Mouse (Mus musculus): ENCODE data around the gene Zcchc24.
"Not testable (repeated sequence)": the region's sequence is repeated elsewhere in the genome, so short reads cannot be mapped to it uniquely, and the experiment has no call there.

Gene Zcchc24

DNA sequence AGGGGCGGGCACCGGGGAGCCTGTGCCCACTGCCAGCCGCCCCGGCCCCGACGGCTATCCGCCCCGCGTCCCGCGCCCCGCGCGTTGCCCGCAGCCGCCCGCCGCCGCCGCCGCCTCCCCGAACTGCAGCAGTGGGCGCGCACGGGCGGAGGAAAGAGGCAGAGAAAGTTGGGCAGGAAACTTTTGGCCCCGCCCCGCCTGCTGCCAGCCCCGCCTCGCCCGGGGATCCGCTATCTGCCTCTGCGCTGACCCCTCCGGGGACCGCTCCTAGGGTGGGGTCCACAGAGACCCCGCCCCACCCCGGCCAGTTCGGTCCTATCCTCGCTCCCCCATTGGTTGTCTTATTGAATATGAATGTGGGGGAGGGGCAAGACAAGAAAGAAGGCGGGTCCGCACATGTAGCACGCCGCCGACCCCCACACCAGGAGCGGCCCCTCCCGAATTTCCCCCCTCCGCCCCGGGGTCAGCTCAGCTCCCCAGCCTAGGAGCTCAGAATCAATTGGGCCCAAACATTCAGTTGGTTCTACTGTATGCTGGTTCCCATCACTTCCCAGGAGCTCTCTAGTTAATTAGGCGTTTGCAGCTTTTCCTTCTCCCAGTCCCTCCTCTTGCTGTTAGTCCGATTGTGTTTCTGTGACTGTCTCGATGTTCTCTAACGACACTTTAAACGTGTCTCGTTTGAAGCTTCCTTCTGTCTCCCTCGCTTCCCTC, at the start of gene Zcchc24:
Gene Zcchc24, minus strand, starts transcription at position 125 of the 711 bp plus-strand sequence.
- peak; percentile 86 for DNase-seq (ENCODE audit: extremely low read depth, insufficient read length, low spot score)

DNA sequence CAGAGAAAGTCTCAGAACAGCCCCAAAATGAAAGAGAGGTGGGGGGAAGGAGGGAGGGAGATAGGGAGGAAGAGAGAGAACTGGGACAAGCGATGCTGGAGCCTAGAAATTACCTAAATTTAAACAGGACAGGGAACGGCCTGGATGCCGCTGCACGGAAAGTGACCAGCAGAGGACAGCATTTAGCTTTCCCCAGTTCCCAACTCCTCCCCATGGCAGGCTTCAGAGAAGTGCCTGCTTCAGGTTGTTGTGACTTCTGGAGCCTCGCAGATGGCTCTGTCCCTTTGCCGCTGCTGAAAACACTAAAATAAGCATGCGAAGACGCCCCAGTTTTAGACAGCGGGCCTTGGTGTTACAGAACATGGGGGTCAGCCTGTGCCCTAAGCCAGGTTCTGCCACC, 47.6 kb upstream of the Zcchc24 start:
- DNase-seq (ENCODE audit: extremely low read depth, insufficient read length, low spot score), result peak; percentile 57

DNA sequence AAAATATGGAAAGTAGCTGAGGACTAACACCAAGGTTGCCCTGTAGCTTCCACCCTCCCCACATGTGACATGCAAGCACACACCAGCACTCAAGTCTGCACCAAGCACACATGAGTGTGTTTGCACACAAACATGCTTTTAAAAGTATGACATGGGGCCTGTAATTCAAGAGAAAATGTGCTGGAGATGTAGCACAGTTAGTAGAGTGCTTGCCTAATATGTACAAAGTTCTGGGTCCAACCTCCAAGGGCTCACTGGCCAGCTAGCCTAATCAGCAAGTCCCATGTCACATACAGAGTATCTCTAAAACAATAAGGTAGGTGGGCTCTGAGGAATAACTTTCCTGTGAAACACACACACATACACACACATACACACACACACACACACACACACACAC, 45.3 kb upstream of the Zcchc24 start:
- no peak for DNase-seq (ENCODE audit: extremely low read depth, insufficient read length, low spot score)

DNA sequence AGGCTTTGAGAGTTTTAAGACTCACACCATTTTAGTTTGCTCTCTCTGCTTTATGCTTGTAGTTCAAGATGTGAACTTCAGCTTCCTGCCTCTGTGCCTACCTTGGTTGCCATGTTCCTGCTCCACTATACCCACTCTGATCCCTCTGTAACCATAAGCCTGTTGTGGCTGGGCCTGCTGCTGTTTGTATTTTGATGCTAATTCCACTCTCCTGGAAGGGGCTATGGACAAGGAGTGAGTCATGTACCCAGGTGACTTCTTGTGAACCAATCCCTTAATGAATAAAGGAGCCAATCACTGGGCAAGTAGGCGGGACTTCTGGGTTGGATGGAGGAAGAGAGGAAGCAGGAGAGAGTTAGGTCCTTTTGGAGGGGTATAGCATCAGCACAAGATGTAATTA, 42.2 kb upstream of the Zcchc24 start:
- not testable (repeated sequence) for DNase-seq (ENCODE audit: extremely low read depth, insufficient read length, low spot score)

DNA sequence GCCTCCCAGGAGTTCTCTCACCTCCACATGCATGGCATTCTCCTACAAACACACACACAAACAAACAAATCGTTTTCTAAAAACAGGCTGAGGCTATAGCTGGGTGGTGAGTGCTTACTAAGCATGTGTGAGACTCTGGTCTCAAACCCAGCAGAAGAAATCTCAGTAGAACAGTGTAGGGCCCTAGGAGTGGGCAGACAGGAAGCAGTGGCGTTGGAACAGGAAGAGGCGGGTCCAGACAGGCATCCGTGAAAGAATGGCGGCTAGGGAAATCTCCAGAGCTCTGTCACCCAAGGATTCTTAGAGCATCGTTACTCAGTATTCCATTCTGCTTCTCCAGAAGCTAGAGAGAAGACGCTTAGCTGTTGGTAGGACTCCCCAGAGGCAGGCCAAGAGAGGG, 37.7 kb upstream of the Zcchc24 start:
- no peak for DNase-seq (ENCODE audit: extremely low read depth, insufficient read length, low spot score)

DNA sequence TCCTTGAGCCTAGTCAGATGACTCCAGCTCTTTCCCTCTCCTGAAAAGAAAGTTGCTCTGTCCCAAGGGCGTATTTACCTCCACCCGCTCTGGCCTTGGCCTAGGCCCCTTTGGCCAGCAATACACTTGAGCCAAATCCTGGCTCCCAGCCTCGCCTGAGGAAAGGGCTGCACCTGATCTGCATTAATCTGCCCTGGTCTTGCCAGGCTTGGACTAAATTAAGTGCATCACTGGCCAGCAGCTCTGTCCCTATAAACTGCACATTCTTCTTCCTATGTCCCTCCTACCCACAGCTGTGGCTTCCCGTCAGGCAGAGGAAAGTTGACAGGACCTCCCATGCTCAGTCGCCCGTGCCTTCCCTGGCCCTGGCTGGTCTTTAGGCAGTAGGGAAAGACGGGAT, 37.0 kb upstream of the Zcchc24 start:
- no peak for DNase-seq (ENCODE audit: extremely low read depth, insufficient read length, low spot score)

DNA sequence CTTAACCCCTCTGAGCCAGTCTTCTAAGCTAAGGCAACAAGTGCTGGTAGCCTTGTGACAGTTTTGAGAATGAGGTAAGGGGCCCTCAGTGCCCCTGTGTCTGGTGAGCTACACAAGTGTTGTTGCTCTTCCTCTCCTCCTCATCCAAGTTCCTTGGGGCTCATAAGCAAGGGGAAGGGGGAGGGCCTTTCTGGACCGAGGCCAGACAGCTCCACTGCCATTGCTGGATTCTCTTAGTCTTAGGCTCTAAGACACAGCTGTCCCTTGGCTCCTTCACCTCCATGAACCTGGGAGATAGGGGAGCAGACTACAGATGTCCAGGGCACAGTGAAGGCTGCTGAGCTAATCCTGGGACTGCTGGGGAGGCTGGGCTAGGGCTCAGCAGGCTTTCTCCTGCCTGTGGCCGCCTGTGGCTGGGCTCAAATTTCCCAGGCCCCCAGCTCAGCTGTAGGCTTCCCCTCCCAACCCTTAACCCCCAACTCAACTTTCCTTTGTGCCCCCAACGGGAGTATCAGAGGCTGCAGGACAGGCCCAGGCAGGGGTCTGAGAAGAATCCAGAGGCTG, 34.5 kb upstream of the Zcchc24 start:
- no peak for DNase-seq (ENCODE audit: extremely low read depth, insufficient read length, low spot score)

DNA sequence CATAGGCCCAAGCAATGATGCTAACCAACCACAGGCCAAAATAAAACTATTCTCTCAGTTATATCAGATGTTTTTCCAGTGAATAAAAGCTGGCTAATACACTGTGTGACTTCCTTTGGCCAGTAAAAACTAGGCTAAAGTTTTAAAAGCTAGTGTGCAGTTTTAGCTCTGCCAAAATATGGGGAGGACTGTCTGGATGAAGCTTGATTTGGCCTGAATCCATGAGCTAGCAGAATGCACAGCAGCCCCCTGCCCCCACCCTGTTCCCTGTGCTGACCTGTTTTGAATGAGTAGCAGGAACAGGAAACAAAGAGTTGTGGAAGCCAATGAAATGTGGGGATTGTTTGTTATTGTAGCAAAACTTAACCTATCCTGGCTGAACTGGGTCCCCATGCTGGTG, 33.7 kb upstream of the Zcchc24 start:
- no peak for DNase-seq (ENCODE audit: extremely low read depth, insufficient read length, low spot score)

DNA sequence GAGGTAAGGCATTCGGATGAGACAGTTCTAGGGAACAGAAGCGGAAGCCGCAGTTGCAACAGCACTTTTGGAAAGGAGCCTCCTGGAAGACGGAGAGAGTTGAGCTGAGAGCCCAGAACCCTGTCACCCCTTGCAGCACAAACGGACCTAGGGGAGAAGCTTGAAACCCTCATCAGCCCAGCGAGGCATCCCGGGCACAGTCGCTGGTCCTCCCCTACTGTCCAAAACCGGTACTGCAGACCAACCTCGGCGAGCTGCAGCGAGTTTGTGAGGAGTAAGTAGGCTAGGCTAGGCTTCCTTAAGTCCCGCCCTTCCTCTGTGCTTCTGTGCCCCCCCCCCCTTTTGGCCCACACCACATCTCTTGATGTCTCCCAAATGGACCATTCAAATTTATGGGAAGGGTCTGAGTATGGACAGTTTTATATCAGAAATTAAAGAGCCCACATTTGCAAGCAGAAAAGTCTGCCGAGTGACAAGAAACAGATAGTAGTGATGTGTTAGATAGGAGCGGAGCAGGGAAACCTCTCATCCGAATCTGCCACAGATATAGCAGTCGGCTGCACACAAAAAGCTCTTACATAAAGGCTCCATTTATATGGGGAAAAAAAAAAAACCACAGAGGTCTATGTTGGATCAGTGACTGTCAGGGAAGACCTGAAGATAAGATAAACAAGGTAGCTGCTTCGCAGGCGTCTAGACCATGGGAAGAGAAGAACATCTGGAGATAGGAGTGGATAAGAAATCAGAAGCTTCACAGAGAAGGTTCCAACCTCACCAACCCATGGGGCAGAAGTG, 31.5 kb upstream of the Zcchc24 start:
- DNase-seq (ENCODE audit: extremely low read depth, insufficient read length, low spot score), result peak; percentile 87

DNA sequence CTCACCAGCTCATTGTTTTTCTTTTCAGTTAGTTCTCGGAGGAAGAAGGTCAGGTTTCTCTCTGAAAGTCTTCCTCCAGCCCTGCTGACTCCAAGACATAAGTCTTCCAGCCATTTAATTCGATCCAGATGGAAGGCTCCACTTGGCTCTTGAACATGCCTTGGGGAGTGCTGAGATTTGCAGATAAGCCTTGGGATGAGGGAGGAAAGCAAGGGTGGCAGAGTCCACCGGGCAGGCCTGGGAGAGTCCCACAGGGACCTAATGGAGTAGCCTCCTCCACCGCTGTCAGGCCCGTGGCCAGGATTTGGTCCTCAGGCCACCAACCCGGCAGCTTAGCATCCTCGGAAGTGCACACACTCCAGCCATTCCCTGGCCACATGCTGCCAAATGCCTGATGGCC, 27.8 kb upstream of the Zcchc24 start:
- no peak for DNase-seq (ENCODE audit: extremely low read depth, insufficient read length, low spot score)

DNA sequence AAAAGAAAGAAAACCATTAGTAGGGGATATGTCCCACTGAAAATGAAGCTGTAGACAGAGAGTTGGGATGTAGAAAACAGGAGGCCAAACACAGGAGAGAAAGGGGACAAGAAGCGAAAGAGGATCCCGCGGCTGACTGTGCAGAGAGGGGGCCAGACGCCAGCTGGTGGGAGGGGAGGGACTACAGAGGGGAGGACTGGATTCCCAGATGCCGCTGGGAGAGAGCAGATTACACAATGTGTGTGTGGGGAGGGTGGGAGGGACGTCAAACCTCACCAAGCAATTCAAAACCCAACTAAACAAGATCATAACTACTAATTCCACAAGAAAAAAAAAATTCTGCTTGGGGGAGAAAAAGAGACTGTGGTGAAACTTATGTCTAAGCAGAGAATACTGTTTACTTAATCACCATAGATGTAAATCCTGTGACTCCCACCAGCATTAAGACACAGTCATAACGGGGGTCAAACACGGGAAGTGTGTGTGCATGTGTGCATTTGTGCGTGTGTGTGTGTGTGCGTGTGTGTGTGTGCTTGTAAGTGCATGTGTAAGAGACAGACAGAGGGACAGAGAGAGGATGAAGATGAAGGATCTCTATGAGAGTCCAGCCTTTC, 26.8 kb upstream of the Zcchc24 start:
- DNase-seq (ENCODE audit: extremely low read depth, insufficient read length, low spot score), result no peak

DNA sequence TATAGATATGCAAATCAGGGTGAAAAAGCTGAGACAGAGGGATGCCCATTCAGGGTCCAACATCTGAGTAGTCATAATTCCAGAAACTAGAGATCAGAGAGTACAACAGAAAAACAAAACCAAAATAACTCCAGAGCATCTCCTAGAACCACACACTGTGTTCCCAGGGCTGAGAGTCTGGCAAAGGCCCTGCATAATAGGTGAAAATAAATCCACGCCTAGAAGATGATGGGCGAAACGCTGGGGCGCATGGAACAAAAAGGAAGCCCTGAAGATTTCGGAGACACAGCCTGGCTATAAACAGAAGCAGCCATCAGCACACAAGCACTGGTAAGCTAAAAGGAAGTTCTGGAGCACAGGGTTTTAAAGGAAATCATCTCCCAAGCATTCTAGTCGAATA, 26.2 kb upstream of the Zcchc24 start:
- no peak for DNase-seq (ENCODE audit: extremely low read depth, insufficient read length, low spot score)

DNA sequence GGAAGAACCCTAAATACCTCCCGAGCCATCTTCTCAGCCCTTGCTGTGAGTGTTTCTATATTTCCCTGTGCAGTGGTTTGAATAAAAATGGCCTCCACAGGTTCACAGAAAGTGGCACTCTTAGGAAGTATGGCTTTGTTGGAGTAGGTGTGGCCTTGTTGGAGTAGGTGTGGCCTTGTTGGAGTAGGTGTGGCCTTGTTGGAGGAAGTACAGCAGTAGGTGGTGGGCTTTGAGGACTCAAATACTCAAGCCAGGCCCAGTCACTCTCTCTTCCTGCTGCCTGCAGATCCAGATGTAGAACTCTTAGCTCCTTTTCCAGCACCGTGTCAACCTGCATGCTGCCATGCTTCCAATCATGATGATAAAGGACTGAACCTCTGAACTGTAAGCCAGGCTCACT, 25.5 kb upstream of the Zcchc24 start:
- no peak for DNase-seq (ENCODE audit: extremely low read depth, insufficient read length, low spot score)

DNA sequence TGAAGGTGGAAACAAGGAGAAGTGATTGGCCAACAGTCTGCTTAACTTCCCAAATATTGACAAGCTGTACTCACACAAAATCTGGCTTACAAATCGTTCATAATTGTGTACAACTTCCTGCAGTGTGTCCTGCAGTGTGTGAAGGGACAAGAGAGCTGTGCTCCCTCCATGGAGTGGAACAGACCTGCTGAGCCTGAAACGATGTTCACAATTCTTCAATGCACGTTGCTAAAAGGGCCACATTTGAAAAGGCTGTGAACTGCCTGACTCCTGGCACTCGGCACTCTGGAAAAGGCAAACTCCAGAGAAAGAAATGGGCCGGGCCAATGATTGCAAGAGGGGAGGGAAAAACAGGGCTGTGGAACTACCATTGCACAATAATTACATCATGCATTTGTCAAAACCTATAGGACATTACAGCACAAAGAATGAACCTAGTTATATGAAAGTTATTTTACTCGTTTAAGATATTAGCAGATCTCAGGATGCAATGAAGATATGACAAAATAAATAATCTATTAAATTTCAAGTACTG, 22.0 kb upstream of the Zcchc24 start:
- DNase-seq (ENCODE audit: extremely low read depth, insufficient read length, low spot score), result no peak

DNA sequence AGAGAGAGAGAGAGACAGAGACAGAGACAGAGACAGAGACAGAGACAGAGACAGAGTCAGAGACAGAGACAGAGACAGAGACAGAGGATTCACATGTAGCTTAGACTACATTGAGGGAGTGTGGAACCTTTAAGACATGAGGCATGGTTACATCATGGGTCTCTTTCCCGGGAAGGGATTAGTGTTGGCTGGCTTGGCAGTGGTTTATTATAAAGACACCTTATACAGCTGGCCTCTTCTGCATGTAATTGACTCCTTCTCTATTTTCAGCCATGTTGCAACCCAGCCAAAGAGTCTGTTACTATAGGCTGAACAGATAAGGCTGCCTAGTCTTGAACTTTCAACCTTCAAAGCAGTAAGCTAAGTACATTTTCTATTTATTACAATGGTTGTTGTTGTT, 21.1 kb upstream of the Zcchc24 start:
- no peak for DNase-seq (ENCODE audit: extremely low read depth, insufficient read length, low spot score)

DNA sequence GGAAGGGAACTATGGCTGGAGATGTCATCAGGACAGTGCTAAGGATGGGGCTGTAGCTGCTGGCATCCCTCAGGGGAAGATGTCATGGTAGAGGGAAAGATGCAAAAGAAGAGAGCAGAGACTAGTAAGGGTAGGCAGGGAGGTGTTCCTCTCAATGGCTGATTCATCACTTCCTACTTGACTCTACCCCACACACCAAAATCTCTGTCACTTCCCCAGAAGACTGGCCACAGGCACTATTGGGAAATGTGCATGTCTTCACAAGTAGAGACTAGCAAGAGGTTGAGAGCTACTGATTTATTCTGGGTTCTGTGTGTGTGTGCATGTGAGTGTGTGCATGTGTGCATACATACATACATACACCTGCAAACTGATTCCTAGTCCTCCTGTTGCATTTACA, 20.4 kb upstream of the Zcchc24 start:
- DNase-seq (ENCODE audit: extremely low read depth, insufficient read length, low spot score), result no peak

DNA sequence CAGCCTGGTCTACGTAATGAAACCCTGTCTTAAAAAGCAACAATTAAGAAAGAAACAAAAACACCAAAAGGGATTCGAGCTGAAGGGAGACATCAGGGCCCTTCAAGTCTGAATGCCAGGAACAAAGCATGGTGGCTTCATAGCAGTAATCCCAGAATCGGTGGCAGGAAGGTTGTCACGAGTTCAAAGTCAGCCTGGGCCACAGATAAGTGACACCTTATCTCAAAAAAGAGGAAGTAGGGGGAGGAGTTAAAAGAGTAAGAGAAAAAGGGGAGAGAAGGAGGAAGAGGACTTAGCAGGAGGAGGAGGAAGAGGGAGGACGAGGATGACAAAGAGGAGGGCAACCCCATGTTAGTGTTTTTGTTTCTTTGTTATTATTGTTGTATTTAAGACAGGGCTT, 19.4 kb upstream of the Zcchc24 start:
- DNase-seq (ENCODE audit: extremely low read depth, insufficient read length, low spot score), result no peak

DNA sequence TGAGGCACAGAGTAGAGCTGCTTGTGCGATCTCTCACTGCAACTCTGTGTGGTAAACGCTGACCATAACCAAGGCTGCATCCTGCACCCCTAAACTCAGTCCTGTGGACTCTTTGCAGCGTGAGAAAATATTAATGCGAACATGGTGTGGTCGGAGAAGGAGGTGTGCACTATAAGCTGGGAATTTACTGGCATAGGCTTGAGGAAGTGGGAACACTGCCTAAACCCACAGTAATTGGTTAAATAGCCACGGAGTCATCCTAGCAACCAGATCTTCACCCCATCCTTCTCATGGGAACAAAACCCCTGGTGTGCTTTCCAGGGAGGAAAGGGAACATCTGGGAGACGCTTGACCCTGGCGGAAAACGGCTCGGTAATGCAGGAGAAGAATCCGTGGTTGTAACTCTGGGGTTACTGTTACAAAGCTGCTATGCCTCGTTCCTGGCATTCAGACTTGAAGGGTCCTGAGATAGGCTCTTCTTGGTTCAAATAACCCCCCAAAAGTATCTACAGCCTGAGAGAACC, 18.6 kb upstream of the Zcchc24 start:
- peak; percentile 57 for DNase-seq (ENCODE audit: extremely low read depth, insufficient read length, low spot score)

DNA sequence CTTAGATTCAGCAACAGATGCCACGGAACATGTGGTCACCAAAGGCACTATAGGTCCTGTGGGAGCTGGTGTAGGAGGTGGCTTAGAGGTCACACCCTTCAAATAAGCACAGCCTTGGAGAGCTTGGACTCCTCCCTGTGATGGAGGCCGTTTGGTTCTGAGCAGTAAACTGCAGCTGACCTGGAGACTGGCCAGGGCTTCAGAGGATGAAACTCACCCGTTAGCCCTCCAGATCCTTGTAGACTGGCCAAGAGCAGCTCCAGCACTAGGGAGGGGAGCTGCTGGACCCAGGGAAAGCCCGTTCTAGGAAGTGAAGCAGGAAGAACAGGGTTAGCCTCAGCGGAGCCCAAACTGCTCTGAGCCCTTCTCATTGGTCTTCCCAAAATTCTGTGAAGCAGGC, 18.1 kb upstream of the Zcchc24 start:
- DNase-seq (ENCODE audit: extremely low read depth, insufficient read length, low spot score), result peak; percentile 65

DNA sequence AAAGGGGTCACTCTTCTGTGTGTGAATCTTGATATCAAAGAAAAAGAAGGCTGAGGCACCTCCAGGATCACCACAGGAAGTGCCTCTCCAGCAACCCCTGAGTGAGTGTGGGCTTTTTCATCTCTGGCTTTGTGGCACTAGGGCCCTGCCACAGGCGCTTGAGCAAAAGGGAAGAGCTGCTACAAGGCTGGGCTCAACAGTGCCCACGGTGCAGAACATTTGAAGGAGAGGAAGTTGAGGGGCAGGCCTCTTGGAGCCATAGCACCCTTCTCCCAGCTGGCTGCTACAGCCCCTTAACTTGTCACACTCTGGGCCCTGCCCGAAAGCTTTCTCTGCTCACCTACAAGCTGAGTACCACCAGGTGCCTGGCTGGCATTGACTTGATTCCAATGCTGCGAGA, 16.4 kb upstream of the Zcchc24 start:
- DNase-seq (ENCODE audit: extremely low read depth, insufficient read length, low spot score), result no peak

DNA sequence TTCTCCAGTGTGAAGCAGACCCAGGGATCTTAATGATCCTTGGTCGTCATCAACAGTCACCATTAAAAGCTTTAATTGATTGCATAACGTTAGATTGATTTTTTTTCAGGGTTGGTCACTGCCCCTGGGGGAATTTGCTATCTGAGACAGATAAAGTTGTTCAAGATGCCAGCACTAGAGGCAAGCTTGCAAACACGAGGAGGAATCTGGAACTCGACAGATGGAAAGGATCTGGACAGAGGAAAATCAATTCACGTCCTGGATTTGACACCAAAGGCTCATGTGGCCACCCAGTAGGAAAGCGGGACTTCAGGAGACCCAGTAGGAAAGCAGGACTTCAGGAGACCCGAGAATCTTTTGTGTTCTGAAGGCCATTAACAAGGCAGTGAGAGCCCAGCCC, 14.4 kb upstream of the Zcchc24 start:
- DNase-seq (ENCODE audit: extremely low read depth, insufficient read length, low spot score), result no peak
